Mouse (Mus musculus) cerebellum, adult 9-10 months (tissue): ENCODE measurements around the gene Rmdn3.

Experiments
- DNase-seq: peaks from one replicate; pipeline ENCODE4 v3.0.0; 2022

Rmdn3 gene

DNA sequence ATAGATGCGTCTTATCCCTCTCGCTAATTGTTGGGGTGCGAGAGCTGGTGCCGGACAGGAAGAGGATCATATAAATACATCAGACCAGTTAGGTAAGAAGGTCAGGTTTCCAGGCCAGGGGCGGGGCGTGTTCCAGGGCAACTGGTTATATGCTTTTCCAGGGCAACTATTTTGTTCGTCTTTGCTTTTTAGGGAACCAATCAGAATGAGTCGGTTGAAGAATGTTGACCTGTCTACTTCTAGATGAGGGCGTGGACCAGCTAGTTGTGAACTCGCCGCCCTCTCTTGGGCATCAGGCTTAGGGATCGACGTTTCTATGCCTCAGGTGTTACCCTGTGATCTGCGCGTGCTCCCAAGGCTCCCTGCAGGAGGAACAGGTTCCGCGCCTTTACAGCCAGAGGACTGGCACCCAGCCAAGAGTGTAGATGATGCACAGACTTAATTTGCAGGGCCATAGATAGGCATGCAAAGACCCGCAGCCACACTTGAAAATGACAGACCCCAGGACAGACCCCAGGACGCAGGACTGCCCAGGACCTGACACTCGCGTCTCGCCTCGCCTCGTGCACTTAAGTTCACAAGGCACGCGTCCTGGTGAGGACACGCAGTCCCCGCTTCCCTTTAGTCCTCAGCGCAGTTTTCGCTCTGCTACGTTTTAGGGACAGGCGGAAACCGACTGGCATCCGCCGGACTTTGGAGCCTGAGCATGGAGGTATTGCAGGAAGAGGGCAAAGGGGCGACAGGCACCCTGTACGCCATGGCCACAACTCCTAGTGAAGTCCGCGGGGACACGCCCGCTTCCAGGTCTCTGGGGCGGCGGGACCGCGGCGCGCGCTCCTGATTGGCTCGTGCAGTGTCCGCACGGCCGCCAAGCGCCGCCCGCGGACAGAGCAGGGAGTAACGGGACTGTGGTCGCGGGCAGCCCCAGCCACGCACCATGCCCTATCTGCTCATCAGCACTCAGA lies 10.3 kb upstream of the Rmdn3 start, which contains the start of gene Gchfr:
Gene Gchfr (plus strand): TSS at position 873 of the 965 bp plus-strand sequence.
- peak; percentile 32 for DNase-seq

DNA sequence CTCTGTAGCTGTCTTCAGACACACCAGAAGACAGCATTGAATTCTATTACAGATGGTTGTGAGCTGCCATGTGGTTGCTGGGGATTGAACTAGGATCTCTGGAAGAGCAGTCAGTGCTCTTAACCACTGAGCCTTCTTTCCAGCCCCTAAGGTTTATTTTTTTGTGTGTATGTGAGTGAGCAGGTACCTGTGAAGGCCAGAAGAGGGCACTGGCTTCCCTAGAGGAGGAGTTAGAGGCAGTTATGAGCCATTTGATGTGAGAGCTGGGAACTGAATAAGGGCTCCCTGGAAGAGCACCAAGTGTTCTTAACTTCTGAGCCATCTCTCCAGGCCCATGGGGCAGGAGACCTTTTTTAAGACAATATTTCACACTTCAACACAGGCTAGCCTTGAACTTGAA lies 8.6 kb upstream of the Rmdn3 start:
- no peak for DNase-seq

DNA sequence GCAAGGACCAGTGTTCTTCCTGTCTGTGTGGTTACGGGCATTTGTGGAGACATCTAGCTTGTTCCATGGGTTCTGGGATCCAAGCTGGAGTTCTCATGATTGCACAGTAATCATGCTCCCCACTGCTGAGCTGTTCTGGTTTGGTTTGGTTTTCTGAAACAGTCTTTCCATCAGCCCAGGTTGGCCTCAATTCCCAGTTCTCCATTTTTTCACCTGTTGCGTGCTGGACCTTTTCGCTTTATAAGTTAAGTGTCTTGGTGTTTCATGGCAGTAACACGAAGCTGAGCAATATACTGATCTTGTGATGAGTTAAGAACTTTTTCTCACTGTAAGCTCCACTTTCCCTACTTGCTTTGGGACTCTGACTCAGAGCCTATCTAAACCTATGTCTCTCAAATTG lies 7.2 kb upstream of the Rmdn3 start:
- no peak for DNase-seq

DNA sequence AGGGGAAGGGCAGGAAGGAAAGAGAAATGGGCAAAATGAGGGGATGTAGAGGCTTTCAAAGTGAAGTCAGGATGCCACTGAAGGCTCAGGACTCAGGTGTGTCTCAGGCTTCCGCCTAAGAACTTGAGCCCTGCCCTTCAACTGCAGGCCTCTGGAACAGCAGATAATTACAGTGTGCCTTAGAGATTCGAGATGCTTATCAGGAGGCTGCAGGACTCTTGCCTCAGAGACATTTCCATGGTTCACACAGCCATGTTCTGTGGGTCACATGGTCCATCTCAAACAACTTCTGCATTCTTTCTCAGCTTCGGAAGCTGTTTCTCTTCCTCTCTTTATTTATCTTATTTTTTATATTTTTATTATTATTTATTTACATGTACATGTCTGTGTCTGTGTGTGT lies 6.3 kb upstream of the Rmdn3 start:
- no peak for DNase-seq

DNA sequence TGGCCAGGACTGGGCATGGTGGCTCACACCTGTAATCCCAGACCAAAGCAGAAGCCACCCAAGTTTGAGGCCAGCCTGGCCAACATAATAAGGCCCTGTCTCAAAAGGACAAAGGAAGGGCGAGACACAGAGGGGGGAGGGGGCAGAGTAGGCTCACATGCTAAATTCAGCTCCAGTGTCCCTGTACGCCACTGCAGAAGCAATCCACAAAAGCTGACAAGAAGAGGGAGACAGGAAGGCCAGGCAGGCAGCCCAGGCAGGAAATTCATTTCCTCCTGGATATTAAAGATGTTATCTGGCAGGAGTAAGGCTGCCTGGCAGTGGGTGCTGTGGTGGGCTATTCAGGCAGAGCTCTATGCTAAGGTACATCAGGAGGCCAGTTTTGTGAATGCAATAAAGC lies 4.4 kb upstream of the Rmdn3 start:
- DNase-seq = no peak

DNA sequence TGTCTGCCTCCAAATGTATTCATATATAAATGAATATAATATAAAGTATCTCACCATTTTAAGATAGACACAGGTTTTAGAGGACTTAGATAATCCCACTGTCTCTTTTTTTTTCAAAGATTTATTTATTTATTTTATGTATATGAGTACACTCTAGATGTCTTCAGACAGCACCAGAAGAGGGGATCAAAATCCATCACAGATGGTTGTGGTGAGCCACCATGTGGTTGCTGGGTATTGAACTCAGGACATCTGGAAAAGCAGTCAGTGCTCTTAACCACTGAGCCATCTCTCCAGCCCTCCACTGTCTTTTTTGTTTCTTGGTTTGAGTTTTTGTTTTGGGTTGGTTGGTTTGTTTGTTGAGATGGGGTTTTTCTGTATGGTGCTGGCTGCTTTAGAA lies 1.0 kb upstream of the Rmdn3 start:
- no peak for DNase-seq

DNA sequence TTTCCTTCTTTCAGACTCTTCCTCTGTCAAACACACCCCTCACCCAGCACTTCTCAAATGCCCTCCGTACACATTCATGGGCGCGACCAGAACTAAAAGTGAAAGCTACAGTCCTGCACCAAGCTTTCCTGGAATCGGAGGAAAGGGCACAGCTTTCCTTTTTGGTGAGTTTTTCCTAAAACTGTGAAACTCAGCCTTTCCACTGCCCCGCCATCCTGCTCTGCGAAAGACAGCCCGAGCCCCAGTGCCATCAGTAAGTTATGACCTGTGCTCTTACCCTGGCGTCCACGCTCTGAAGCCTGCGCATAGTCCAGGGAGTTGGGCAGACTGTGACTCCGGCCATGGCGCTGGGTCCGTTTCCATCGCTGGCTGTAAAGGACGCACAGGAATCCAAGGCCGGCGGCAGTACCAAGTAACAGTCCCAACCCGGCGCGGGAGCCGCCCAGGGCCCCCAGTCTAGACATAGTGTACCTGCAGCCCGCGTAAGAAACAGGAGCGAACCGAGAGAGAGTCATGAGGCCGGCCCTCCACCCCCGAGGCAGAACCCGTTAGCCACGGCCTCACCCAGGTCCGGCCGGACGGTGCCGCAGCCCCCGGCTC lies 653 bp downstream of the Rmdn3 start:
- no peak for DNase-seq

DNA sequence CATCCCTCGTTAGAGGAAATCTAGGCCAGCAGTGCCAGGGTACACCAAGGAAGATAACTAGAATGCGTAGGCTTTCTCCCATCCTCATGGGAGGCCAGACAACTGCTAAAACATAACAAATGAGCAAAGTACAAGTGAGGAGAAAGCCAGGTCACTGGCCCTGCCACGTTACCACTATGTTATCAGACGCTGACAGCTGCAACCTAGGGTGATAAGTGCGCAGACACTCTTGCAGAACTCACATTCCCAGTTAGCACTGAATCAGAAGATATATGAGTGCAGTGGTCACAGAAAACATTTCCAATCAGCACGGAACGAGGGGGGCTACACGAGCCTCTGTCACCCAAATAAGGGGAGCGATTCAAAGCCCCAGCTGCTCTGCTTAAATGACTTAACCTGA lies 1.4 kb downstream of the Rmdn3 start:
- no peak for DNase-seq

DNA sequence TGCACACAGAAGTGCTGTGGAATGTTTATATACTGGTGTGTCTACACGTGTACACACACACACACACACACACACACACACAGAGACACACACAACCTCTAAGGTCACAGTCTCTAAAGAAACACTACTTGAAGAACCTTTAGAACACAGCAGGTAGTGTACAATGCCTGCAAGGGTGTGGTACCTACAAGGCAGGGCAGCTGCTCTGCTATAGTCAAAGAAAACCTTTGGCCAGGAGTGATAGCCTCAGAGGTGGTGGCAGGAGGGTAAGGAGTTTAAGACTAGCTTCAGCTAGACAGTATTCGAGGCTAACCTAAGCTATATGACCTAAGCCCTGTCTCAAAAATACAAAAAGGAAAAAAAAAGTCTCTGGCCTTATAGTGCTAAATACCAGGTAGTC lies 2.2 kb downstream of the Rmdn3 start:
- no peak for DNase-seq

DNA sequence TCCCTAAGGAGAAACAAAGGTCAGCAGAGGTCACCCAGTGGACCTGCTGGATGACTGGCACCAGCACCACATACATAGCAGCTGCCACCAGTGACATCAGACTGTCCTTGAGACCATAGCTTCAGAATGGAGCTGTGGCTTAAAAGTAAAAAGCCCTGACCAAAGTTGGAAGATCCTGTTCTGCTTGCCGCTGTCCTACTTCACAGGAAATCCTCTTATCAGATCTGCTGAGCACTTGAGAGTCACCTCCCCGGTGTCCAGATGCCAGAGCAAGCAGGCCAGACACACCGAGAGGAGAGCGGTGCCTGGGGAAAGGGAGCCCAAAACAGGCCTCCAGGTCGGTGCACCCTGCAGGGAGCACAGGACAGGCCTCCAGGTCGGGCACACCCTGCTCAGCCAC lies 4.6 kb downstream of the Rmdn3 start:
- no peak for DNase-seq

DNA sequence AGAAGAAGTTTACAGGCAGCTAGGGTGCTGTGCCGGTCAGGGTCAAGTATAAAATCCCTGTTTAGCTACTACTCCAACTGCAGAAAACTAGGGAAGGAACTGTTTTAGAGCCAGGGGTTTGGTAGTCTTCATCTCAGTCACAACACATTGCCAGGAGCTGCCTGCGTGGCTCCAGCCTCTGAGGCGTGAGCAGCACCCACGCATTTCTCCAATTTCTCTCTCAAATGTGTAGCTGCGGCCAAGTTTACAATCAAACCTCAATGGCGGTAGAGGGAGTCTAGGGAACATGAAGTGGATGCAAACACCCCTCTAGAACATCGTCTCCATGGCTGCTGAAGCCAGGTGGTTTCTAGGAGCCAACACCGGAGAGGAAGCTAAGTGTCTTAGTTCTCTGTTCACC lies 9.1 kb downstream of the Rmdn3 start:
- no peak for DNase-seq

DNA sequence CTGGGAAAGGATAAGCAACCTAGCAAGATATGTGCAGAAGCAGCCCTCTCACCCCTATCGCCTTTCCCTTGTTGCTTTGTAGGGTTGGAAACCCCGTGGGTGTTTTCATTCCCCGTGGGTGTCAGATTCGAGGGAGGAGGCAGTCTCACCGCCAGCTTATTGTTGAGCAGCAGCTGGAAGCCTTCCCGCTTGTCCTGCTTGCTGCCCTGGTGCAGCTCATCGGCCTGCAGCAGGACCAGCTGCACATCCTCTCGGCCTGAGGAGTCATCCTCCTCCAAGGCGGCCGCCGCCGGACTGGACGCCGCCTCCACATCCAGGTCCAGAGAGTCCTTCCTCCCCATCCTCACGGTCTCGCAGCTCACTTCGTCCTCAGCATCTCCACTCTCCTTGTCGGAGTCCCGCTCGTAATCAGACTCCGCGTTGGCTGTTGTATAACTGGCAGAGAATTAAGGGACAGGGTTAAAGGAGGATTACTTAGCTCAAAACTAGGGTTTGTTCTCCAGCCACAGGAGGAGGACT lies 9.6 kb downstream of the Rmdn3 start:
- no peak for DNase-seq

DNA sequence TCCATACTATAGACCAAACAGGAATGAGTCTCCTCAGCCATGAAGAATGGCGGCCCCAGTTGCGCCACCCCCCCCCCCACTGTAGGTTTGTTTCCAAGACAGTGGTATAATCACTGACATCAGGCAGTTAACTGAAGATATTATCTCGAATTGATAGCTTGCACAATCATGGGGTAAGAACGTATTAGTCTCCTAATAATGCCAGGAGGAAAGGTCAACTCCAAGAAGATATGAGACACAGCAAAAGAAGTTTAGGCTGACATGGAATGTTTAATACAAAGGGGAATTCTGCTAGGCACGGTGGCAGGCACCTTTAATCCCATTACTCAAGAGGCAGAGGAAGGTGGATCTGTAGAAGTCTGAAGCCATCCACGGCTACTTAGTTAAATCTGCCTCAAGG lies 10.4 kb downstream of the Rmdn3 start:
- no peak for DNase-seq

DNA sequence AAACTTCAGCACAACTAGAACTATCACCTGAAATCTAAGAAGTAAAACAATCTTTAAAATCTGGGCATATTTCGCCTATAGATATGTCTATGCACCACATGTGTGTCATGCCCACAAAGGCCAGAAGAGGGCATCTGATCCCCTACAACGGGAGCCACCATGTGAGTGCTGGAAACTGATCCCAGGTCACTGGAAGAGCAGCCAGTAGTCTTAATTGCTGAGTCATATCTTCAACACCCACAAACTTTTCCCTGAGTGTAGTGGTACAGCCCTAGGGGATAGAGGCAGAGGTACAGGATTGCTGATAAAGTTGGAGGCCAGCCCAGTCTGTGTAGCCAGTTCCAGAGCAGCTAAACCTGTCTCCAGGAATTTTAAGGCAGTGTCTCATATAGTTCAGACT lies 11.6 kb downstream of the Rmdn3 start:
- DNase-seq = no peak

DNA sequence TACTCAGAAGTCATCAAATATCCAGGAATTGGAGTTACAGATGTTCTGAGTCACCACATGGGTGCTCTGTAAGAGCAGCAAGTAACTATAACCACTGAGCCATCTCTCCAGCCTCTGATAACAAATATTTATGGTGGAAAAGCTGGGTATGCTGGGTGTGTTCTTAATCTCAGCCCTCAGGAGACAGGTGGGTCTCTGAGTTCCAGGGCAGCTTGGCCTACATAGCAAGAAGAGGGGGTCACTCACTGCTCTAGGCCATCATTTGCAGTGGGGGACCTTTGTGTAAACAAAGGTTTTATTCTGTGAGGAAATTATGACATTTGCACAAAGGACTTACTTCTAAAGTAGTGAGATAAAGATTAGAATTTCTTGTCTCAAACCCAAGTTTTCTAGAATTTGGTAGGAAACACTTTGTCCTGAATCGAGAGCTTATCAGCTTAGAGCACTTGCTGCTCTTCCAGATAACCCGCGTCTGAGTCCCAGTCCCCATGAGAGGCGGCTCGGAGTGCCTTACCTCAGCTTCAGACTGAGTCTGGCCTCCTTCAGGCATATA lies 20.4 kb downstream of the Rmdn3 start:
- DNase-seq = no peak

DNA sequence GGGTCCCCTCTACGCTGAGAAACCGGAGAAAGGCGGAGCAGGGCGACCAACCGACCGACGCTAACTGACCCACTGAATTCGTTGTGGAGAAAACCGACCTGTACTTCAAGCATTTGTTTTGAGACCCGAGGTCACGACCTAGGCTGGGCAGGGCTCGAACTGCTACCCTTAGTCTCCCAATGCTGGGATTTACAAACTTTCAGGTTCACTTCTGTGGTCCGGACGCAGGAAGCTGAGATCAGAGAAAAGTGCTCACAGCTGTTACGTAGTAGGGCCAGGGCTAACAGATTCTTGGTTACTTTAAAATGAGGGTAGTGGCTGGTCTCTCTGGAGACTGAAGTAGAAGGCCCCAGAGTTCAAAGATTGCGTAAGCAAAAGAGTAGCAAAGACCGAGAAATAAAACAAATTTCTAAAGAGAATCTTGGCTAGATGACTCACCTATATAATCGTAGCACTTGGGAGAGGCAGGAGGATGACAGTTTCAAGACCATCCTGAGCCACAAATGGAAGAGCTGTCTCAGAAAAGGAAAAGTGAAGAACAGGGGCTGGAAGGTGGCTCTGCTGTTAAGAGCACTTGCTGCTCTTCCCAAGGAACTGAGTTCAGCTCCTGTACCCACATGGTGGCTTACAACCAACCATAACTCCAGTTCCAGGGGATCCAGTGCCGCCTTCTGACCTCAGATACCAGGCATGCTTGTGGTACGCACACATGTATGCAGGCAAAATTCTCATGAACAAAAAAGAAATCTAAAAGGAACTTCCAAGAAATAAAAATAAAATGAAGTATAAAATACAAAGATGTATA lies 43.5 kb downstream of the Rmdn3 start:
- peak; percentile 9 for DNase-seq

DNA sequence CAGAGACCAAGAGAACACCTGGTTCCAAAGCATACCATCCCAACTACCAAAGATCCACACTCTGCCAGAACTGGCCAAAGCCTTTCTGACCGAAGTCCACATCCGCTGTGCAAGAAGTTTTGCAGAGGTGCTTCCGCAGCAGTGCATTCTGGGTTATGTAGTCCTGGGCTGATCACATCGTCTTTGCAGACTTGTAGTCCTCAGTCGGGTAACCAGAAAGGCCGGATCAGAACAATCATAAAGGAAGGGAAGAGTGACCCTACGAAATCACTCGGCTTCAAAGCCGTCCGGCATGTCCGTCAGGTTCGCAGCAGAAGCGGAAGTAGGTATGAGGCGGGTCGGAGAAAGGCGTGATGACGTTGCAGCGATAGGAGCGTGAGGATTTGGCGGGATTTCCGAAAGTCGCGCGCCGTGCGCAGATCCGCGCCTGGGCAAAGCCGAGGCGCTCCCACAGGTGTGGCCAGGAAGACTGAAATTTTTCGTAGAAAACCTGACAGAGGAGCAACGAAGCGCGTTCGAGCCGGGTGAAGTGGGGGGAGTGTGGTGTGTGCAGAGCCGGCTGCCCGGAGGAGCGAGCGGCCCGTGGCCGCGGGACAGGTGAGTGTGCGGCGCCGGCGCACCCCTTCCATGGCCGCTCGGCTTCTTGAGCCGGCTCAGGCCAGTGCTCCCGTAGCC lies 44.3 kb downstream of the Rmdn3 start, which contains the start of gene Rad51:
Gene Rad51 (plus strand): TSS at position 356 of the 675 bp plus-strand sequence.
- peak; percentile 89 for DNase-seq

DNA sequence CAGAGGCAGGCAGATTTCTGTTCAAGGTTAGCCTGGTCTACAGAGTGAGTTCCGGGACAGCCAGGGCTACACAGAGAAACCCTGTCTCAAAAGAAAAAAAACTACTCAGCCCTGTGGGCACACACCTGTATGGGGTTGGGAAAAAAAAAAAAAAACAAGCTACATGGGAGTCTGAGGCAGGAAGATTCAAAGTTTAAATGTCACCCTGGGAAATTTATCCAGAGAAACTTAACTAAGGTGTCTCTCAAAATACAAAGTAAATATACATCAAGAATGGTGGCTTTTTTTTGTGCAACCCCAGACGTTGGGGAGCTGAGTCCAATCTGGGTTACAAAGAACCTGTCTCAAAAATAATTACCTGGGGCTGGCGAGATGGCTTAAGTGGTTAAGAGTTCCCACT lies 45.8 kb downstream of the Rmdn3 start:
- peak; percentile 7 for DNase-seq

DNA sequence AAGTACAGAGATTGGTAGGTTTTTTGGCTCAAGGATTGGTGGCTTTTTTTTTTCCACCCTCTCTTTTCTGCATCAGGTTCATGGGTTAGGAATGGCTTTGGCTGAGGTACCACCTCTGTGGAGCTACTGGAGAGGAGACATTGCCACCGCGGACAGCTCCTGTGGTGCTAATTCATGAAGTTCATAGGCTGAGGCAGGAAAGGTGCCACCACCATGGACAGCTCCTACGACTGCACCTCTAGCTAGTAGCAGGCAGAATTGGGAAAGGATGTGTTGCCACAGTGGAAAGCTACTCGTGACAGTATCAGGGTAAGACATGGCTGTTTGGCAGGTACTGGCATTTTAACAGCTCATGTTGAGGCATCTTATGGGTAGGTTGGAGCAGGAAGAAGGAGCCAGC lies 48.3 kb downstream of the Rmdn3 start:
- DNase-seq = no peak

DNA sequence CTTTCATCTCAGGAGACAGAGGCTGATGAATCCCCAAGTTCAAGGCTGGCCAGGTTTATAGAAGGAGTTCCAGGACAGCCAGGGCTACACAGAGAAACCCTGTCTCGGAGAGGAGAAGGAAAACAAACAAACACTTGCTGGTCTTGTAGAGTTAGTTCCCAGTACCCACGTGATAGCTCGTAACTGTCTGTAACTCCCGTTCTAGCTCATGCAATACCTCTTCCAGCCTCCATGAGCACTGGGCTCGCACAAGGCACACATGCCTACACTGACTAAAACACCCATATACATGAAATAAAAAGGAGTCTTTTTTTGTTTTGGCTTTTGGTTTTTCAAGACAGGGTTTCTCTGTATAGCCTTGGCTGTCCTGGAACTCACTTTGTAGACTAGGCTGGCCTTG lies 50.3 kb downstream of the Rmdn3 start:
- no peak for DNase-seq

DNA sequence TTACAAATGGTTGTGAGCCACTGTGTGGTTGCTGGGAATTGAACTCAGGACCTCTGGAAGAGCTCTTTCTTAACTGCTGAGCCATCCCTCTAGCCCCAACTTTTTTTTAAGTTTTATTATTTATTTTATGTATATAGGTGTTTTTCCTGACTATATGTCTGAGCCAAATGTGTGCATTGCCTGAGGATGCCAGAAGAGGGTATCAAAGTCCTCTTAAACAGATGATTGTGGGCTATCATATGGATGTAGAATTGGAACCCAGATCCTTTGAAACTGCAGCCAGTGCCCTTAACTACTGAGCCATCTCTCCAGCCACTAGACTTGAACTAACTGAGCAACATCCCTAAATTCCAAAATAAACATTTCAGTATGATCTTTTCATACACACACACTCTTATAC lies 55.3 kb downstream of the Rmdn3 start:
- DNase-seq = no peak
